Comparison of ENCODE assay signal across 8 mouse cellular contexts in the genomic region with DNA sequence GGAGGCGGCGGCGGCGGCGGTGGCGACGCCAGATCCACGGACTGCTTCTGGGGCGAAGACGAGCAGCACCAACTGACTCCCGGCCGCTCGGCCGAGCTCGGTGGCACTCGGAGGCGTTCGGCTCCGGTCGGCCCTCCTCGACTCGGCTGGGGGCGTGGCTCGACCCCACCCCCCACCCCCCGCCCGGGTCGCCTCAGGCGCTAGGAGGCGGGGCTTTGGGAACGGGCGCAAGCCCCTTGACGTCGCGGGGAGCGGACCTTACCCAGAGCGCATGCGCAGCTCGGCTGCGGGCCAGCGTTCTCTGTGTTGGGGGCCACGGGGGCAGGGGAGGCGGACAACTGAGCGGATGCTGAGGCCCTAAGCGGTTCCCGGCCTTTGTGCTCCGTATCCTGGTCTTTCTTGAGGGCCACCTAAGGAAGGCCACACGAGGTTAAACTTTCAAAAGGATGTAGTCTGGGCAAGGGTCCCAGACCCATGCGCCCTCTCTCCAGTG. TPM values are rescaled to one million over a fixed set of nuclear protein-coding genes. Genes with fewer than 3 reads are reported as not detected.
DNase-seq lines count a peak whose midpoint lies in the region; ATAC-seq and TF ChIP-seq lines count a peak whose summit lies in the region.

A gene (minus strand): TSS at position 109 of the 493 bp plus-strand sequence.

- peak; percentile 95 for DNase-seq in heart, adult 8-10 months (ENCODE audit: low spot score)
- peak; percentile 89 to 90 for DNase-seq in kidney, adult 8-10 months
- peak; percentile 93 for DNase-seq in limb, embryonic 14.5 days (ENCODE audit: low spot score)
- peak; percentile 62 to 70 for DNase-seq in spleen, postnatal 14 days (ENCODE audit: low spot score in 2 of 2)

- peak within 1 kb of the TSS; percentile 64 for H3K4me3 ChIP-seq in C2C12 (ENCODE audit: insufficient read depth, poor library complexity, severe bottlenecking)
- peak within 1 kb of the TSS; percentile 94 for H3K4me3 ChIP-seq in bone marrow macrophage, adult 2 months (ENCODE audit: insufficient read depth, low read length)
- H3K4me3 ChIP-seq in embryonic facial prominence, embryonic 15.5 days (replicated peaks) = peak within 1 kb of the TSS; percentile 94
- peak within 1 kb of the TSS; percentile 99 for H3K4me3 ChIP-seq in limb, embryonic 14.5 days (replicated peaks; ENCODE audit: low read length)
- peak within 1 kb of the TSS; percentile 92 for H3K4me3 ChIP-seq in midbrain, embryonic 16.5 days (ENCODE audit: low read depth, low read length)

- peaks cover 6% of the 10 kb centered on the region for H3K4me1 ChIP-seq in bone marrow macrophage, adult 2 months (ENCODE audit: control insufficient read depth, insufficient read depth, low read length)
- peaks cover 10% of the 10 kb centered on the region for H3K4me1 ChIP-seq in embryonic facial prominence, embryonic 15.5 days
- peaks cover 11% of the 10 kb centered on the region for H3K4me1 ChIP-seq in limb, embryonic 14.5 days (ENCODE audit: control insufficient read depth, insufficient read depth, low read length)
- H3K4me1 ChIP-seq in midbrain, embryonic 16.5 days (ENCODE audit: control insufficient read depth, insufficient read depth, low read length) = peaks cover 21% of the 10 kb centered on the region

- H3K9me3 ChIP-seq in embryonic facial prominence, embryonic 15.5 days (replicated peaks) = no peaks in the 10 kb centered on the region
- H3K9me3 ChIP-seq in limb, embryonic 14.5 days (ENCODE audit: control insufficient read depth, low read length) = no peaks in the 10 kb centered on the region
- H3K9me3 ChIP-seq in midbrain, embryonic 16.5 days (replicated peaks; ENCODE audit: control insufficient read depth, low read length, poor library complexity, severe bottlenecking) = no peaks in the 10 kb centered on the region

- no peaks in the 10 kb centered on the region for H3K27me3 ChIP-seq in C2C12 (ENCODE audit: control insufficient read depth, insufficient read depth, insufficient read length)
- H3K27me3 ChIP-seq in embryonic facial prominence, embryonic 15.5 days = no peaks in the 10 kb centered on the region
- no peaks in the 10 kb centered on the region for H3K27me3 ChIP-seq in limb, embryonic 14.5 days (ENCODE audit: control insufficient read depth, insufficient read depth, low read length)
- no peaks in the 10 kb centered on the region for H3K27me3 ChIP-seq in midbrain, embryonic 16.5 days (ENCODE audit: control insufficient read depth, insufficient read depth, low read depth, low read length)

- H3K27ac ChIP-seq in bone marrow macrophage, adult 2 months (ENCODE audit: insufficient read depth, low read depth, low read length) = peak within 1 kb of the TSS; percentile 66
- peak within 1 kb of the TSS; percentile 99 for H3K27ac ChIP-seq in embryonic facial prominence, embryonic 15.5 days (replicated peaks)
- peak within 1 kb of the TSS; percentile 95 for H3K27ac ChIP-seq in limb, embryonic 14.5 days (replicated peaks; ENCODE audit: low read depth, low read length)
- H3K27ac ChIP-seq in midbrain, embryonic 16.5 days (ENCODE audit: low read length) = peak within 1 kb of the TSS; percentile 98

- peak within 1 kb of the TSS; percentile 99 for H3K9ac ChIP-seq in embryonic facial prominence, embryonic 15.5 days
- H3K9ac ChIP-seq in limb, embryonic 14.5 days (ENCODE audit: low read depth, low read length, severe bottlenecking) = peak within 1 kb of the TSS; percentile 94
- peak within 1 kb of the TSS; percentile 98 for H3K9ac ChIP-seq in midbrain, embryonic 16.5 days (ENCODE audit: low read depth, low read length)

- peak; percentile 82; the same call in 1 of the 2 replicates for TF ChIP-seq POLR2A in bone marrow macrophage, adult 2 months (IDR thresholded peaks at IDR 0.05; ENCODE audit: borderline replicate concordance, low read depth, low read length)
- TF ChIP-seq POLR2A in limb, embryonic 14.5 days (IDR thresholded peaks at IDR 0.05; ENCODE audit: borderline replicate concordance, extremely low read depth, insufficient read depth, insufficient read length) = peak; percentile 69; the same call in 1 of the 2 replicates

- WGBS in embryonic facial prominence, embryonic 15.5 days = 1% methylated on average over 40 of the region's 48 CpGs
- 3% methylated on average over 32 of the region's 48 CpGs for WGBS in limb, embryonic 14.5 days
- WGBS in midbrain, embryonic 16.5 days = under 1% methylated on average over 34 of the region's 48 CpGs

- H3K4me2 ChIP-seq in embryonic facial prominence, embryonic 15.5 days (replicated peaks) = peak within 1 kb of the TSS; percentile 74
- peak within 1 kb of the TSS; percentile 73 for H3K4me2 ChIP-seq in limb, embryonic 14.5 days (replicated peaks; ENCODE audit: low read depth, low read length, severe bottlenecking)
- H3K4me2 ChIP-seq in midbrain, embryonic 16.5 days (ENCODE audit: low read length) = peak within 1 kb of the TSS; percentile 77

- H3K36me3 ChIP-seq in C2C12 (ENCODE audit: control insufficient read depth, insufficient read depth) = no peaks in the 10 kb centered on the region
- H3K36me3 ChIP-seq in embryonic facial prominence, embryonic 15.5 days = no peaks in the 10 kb centered on the region
- no peaks in the 10 kb centered on the region for H3K36me3 ChIP-seq in limb, embryonic 14.5 days (ENCODE audit: control insufficient read depth, insufficient read depth, low read length)
- no peaks in the 10 kb centered on the region for H3K36me3 ChIP-seq in midbrain, embryonic 16.5 days (ENCODE audit: control insufficient read depth, insufficient read depth, low read length)

- ATAC-seq in embryonic facial prominence, embryonic 15.5 days (ENCODE audit: insufficient number of reproducible peaks, low FRiP score, low TSS enrichment, low read depth) = peak; percentile 97
- peak; percentile 97 for ATAC-seq in limb, embryonic 14.5 days (ENCODE audit: low FRiP score, low read depth)
- peak; percentile 97 for ATAC-seq in midbrain, embryonic 16.5 days

- no peaks in the 10 kb centered on the region for H3K79me3 ChIP-seq in C2C12 (ENCODE audit: low read depth)

- H3K79me2 ChIP-seq in C2C12 (ENCODE audit: control insufficient read depth, insufficient read depth) = peaks cover 14% of the 10 kb centered on the region

- no peak for TF ChIP-seq CTCF in C2C12 (IDR thresholded peaks at IDR 0.05; ENCODE audit: control insufficient read depth, insufficient read depth, insufficient read length)
- no peak for TF ChIP-seq CTCF in bone marrow macrophage, adult 2 months (IDR thresholded peaks at IDR 0.05; ENCODE audit: low read depth, low read length)

- peak within 1 kb of the TSS; percentile 69 for H3ac ChIP-seq in C2C12 (ENCODE audit: control insufficient read depth, insufficient read length, low read depth)

TF ChIP-seq in C2C12, 6 proteins besides CTCF, POLR2A, EP300 and RAD21:
- TF ChIP-seq FOSL1 (IDR thresholded peaks at IDR 0.05; ENCODE audit: insufficient read depth, low read length, poor library complexity, severe bottlenecking) (no peak), USF1 (IDR thresholded peaks at IDR 0.05; ENCODE audit: low read depth) (no peak), MYOG (IDR thresholded peaks at IDR 0.05; ENCODE audit: control insufficient read depth, extremely low read depth, insufficient read length) (no peak), MAX (IDR thresholded peaks at IDR 0.05) (no peak), MYOD1 (IDR thresholded peaks at IDR 0.05; ENCODE audit: control insufficient read depth, insufficient read length, low read depth) (no peak), CEBPB (IDR thresholded peaks at IDR 0.05; ENCODE audit: low read depth) (no peak)

RNA-seq across cellular contexts. Expression of the gene that starts here (rescaled TPM):
- polyA plus RNA-seq in C2C12 (2012; fragmentation: generic; extraction: Trizol) = 4.8 TPM
- polyA plus RNA-seq in bone marrow macrophage, adult 2 months (2012; ENCODE audit: insufficient read depth, insufficient read length, missing spikeins) = 4.9 and 6.1 TPM in 2 replicates
- 13.2 and 14.3 TPM in 2 replicates for polyA plus RNA-seq in embryonic facial prominence, embryonic 15.5 days (2015; fragmentation: Nextera tagmentation; extraction: Ambion mirVana)
- 10 to 100 TPM; 32.2 to 35.5 (median 33.1) TPM for total RNA-seq in heart, adult 8-10 months (2022)
- 6.5 and 8.3 TPM in 2 replicates for polyA plus RNA-seq in limb, embryonic 14.5 days (2012; rRNA removed)
- polyA plus RNA-seq in limb, embryonic 14.5 days (2014; fragmentation: Nextera tagmentation; extraction: Ambion mirVana) = 13.7 and 14.5 TPM in 2 replicates
- 21.1 and 22.6 TPM in 2 replicates for polyA plus RNA-seq in midbrain, embryonic 16.5 days (2015; fragmentation: Nextera tagmentation; extraction: Ambion mirVana)

Comparison
In these comparisons a context has a peak if more than half of its experiments do, and no peak if none do; other contexts are left out.
1. Peak in every context shown above with its lines: DNase-seq, ATAC-seq, H3K4me3 ChIP-seq and H3K27ac ChIP-seq.